Mouse (Mus musculus) fat pad, adult 2 months (tissue): ENCODE measurements at regions not wholly inside any gene's neighbourhood (a gene's known extent, or its start where the extent isn't known, plus 50 kb on each side); places are given as distances from the start of the nearest gene placed in this dataset.
A peak's percentile ranks its signal among the peaks of the same experiment; 100 is the strongest.
"Not testable (repeated sequence)": the region's sequence is repeated elsewhere in the genome, so short reads cannot be mapped to it uniquely, and the experiment has no call there.

Source experiments
- DNase-seq: peaks from one replicate; pipeline ENCODE4 v3.0.0-alpha.2; 2011; ENCODE audit warnings: low read depth, low spot score; ENCODE audit errors: extremely low read depth

- no peak for DNase-seq
Observed at GRCm38 (mm10) chr7:113010150-113010549, 56.4 kb downstream of the Rassf10 start.

GRCm38 (mm10) chr7:113017092-113017755, 63.5 kb downstream of the Rassf10 start:
- DNase-seq = no peak

GRCm38 (mm10) chr7:113021412-113021811, 67.7 kb downstream of the Rassf10 start:
- DNase-seq = no peak

GRCm38 (mm10) chr7:113022516-113022915, 68.8 kb downstream of the Rassf10 start:
- no peak for DNase-seq

GRCm38 (mm10) chr7:113025758-113026157, 72.0 kb downstream of the Rassf10 start:
- DNase-seq = no peak

GRCm38 (mm10) chr7:113026290-113027075, 72.7 kb downstream of the Rassf10 start:
- no peak for DNase-seq

GRCm38 (mm10) chr7:113027125-113027801, 73.5 kb downstream of the Rassf10 start:
- DNase-seq = no peak

GRCm38 (mm10) chr7:113030053-113030752, 76.4 kb downstream of the Rassf10 start:
- no peak for DNase-seq

GRCm38 (mm10) chr7:113035751-113036150, 82.0 kb downstream of the Rassf10 start:
- DNase-seq = no peak

- no peak for DNase-seq
Observed at GRCm38 (mm10) chr7:113037825-113038613, 84.3 kb downstream of the Rassf10 start.

- no peak for DNase-seq
Observed at GRCm38 (mm10) chr7:113038906-113039671, 85.3 kb downstream of the Rassf10 start.

- DNase-seq = not testable (repeated sequence)
Observed at GRCm38 (mm10) chr7:113045613-113046159, 91.9 kb downstream of the Rassf10 start.

GRCm38 (mm10) chr7:113046406-113046805, 92.6 kb downstream of the Rassf10 start:
- no peak for DNase-seq

GRCm38 (mm10) chr7:113047583-113047982, 93.8 kb downstream of the Rassf10 start:
- DNase-seq = no peak

GRCm38 (mm10) chr7:113048097-113048795, 94.5 kb downstream of the Rassf10 start:
- peak; percentile 97 for DNase-seq

- DNase-seq = no peak
Observed at GRCm38 (mm10) chr7:113049440-113049839, 95.7 kb downstream of the Rassf10 start.

GRCm38 (mm10) chr7:113052952-113053351, 99.2 kb downstream of the Rassf10 start:
- DNase-seq = no peak

GRCm38 (mm10) chr7:113056421-113056820, 102.7 kb downstream of the Rassf10 start:
- DNase-seq = no peak
